Mouse (Mus musculus) liver, embryonic 11.5 days (tissue): Measurements from ENCODE around the gene Rapgef5. TPM values are rescaled to one million over a fixed set of nuclear protein-coding genes. Genes with fewer than 3 reads are reported as not detected.

Source experiments
- ATAC-seq: fragments of 200-750 bp; cut with Nextera tagmentation; replicated peaks from 2 replicates; pipeline ENCODE4 v1.8.0; 2017; ENCODE audit warnings: moderate number of reproducible peaks, mild to moderate bottlenecking, moderate TSS enrichment, moderate library complexity; ENCODE audit not compliant: low FRiP score
- DNase-seq: peaks from one replicate; pipeline ENCODE4 v3.0.0-alpha.2; 2017; ENCODE audit warnings: low spot score
- H3K27ac ChIP-seq: fragments of 300-500 bp; sonication (generic); 2 replicates; pipeline ENCODE4 v1.5.1; 2014; ENCODE audit warnings: mild to moderate bottlenecking, low read depth, low read length, control low read depth
- H3K27me3 ChIP-seq: fragments of 300-500 bp; sonication (generic); replicated peaks from 2 replicates; pipeline ENCODE4 v1.6.1; 2014; ENCODE audit warnings: low read length, mixed read lengths; ENCODE audit not compliant: control insufficient read depth, insufficient read depth
- H3K36me3 ChIP-seq: fragments of 300-500 bp; sonication (generic); 2 replicates; pipeline ENCODE4 v1.6.1; 2014; ENCODE audit warnings: mild to moderate bottlenecking, low read length, moderate library complexity, mixed read lengths; ENCODE audit not compliant: control insufficient read depth, insufficient read depth
- H3K4me1 ChIP-seq: fragments of 300-500 bp; sonication (generic); replicated peaks from 2 replicates; pipeline ENCODE4 v1.6.1; 2014; ENCODE audit warnings: low read length, mixed read lengths; ENCODE audit not compliant: control insufficient read depth, insufficient read depth
- H3K4me2 ChIP-seq: fragments of 300-500 bp; sonication (generic); 2 replicates; pipeline ENCODE4 v1.6.1; 2014; ENCODE audit warnings: mild to moderate bottlenecking, control low read depth, moderate library complexity
- H3K4me3 ChIP-seq: fragments of 300-500 bp; sonication (generic); 2 replicates; pipeline ENCODE4 v1.5.1; 2014; ENCODE audit warnings: low read depth, low read length, control low read depth
- H3K9ac ChIP-seq: fragments of 300-500 bp; sonication (generic); 2 replicates; pipeline ENCODE4 v1.6.1; 2014; ENCODE audit warnings: low read depth, low read length, control low read depth
- H3K9me3 ChIP-seq: fragments of 300-500 bp; sonication (generic); 2 replicates; pipeline ENCODE4 v1.6.1; 2016; ENCODE audit warnings: low read length, inconsistent platforms, mixed read lengths; ENCODE audit not compliant: control insufficient read depth
- WGBS: fragments of 180-500 bp; shearing (Covaris S2); extraction: QIAGEN DNeasy Blood & Tissue Kit; methylation state at CpG from one replicate; pipeline ENCODE4 v1.1.7; 2014; 5-methylcytosine and 5-hydroxymethylcytosine counted together
- polyA plus RNA-seq: library from polyadenylated mRNA; unstranded; fragments of >200 nt; fragmentation: Nextera tagmentation; extraction: Ambion mirVana; gene quantifications from 2 replicates; pipeline ENCODE4 v1.2.1, GENCODE M21; 2014

Gene Rapgef5
- polyA plus RNA-seq, 1 experiment from 2014 or later: 2.6 TPM

DNA sequence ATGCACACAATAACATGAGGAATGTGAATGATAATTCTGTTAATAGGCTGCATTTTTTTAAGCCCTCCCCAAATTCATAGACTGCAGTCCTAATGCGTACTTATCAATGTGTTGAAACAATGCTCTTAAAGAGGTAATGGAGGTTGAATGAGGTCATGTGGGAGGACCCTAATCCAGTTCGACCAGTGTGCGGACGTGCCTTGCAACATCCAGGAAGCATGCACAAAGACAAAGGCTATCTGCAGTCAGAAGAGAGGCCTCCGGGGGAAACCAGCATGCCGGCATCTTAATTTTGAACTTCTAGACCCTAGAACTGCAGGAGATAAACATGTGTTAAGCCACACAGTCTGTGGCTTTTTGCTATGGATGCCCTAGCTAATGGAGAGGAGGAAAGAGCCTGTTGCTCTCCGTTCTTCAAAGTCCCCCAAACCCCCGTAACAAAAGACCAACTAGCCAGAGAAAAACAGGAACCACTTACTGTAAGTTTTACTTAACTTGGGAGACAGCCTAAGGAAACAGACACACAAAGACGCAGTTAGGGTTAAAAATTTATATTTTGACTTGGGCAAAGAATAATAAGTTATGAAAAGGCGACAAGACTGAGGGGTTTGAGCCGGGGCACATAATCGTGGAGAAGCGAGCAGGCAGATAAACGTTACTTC is 1.1 kb downstream of the Rapgef5 start:
- 49% methylated on average over 14 of the region's 14 CpGs for WGBS
- Histone ChIP-seq H3K4me1 (no peaks in the 10 kb centered on the region), H3K27me3 (0 out of 2 replicates have a peak, but pooled peaks cover 4% of the 10 kb centered on the region), H3K4me2 (no peak overlapping the region), H3K4me3 (no peak overlapping the region), H3K9ac (no peak overlapping the region), H3K36me3 (no peaks in the 10 kb centered on the region), H3K27ac (0 out of 2 replicates have a peak overlapping the region, but pooled peaks have one; percentile 28), H3K9me3 (no peaks in the 10 kb centered on the region)
- ATAC-seq (peak; percentile 57; the same call in 1 of the 2 replicates), DNase-seq (no peak)

DNA sequence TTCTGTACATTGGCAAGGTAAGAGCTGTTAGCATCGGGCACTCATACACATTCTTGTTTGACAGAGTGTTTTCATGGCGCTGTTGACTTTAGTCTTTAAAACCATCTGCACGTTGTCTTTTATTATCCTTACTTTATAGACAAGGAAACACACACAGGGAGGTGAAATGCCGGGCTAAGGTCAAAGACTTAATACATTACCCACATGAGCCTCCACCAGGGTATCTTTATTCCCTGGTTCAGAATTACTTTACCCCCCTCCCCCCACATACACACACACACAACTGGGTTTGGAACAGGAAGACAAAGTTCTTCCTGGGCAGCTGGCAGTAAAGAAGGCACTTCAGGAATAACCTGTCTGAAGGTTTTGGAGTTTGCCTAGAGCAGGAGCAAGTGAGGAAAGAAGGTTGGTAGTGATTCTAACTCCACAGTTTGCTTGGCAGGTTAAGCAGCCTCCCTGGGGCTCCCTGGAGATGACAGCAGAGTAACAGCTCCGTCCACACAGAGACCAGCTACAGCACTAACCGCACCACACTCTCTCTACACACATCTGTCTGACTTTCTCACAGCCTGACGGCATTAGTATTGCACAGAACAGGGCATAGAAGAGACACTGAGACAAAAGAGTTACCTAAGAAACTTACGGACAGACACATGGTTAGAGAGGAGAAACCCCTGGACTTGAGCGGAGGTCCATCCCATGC is 8.2 kb downstream of the Rapgef5 start:
- no peak overlapping the region for H3K4me2 ChIP-seq
- no peak overlapping the region for H3K27ac ChIP-seq
- H3K4me3 ChIP-seq: no peak overlapping the region
- H3K9ac ChIP-seq: no peak overlapping the region
- no peaks in the 10 kb centered on the region for H3K36me3 ChIP-seq
- no peak for DNase-seq
- ATAC-seq: no peak
- H3K4me1 ChIP-seq: no peaks in the 10 kb centered on the region
- 73% methylated on average over 9 of the region's 9 CpGs for WGBS
- H3K9me3 ChIP-seq: no peaks in the 10 kb centered on the region
- 0 out of 2 replicates have a peak, but pooled peaks cover 6% of the 10 kb centered on the region for H3K27me3 ChIP-seq

DNA sequence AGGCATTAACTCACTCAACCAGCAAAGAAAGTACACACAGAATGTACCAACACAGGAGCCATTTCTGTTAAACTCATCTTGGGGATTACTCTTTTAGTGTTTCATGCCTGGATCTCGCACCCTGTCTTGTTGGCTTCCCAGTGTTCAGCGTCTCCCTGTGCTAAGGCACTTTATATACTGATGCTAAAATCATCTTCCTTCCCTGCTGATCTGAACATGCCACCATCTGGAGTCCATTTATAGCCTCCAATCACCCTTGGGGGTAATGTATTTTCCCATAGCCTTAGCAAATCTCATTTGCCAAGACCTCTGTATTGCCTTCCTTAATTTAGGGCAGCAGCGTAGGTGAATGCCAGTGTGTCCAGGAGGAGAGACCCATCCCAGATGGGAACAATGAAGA is 11.6 kb downstream of the Rapgef5 start:
- H3K4me1 ChIP-seq: no peaks in the 10 kb centered on the region
- peaks cover 17% of the 10 kb centered on the region for H3K27me3 ChIP-seq
- no peak overlapping the region for H3K4me3 ChIP-seq
- WGBS: 87% methylated on average over 3 of the region's 3 CpGs
- ATAC-seq (no peak), DNase-seq (no peak)
- H3K9ac ChIP-seq: no peak overlapping the region
- no peaks in the 10 kb centered on the region for H3K36me3 ChIP-seq
- no peak overlapping the region for H3K4me2 ChIP-seq
- no peaks in the 10 kb centered on the region for H3K9me3 ChIP-seq
- H3K27ac ChIP-seq: no peak overlapping the region

DNA sequence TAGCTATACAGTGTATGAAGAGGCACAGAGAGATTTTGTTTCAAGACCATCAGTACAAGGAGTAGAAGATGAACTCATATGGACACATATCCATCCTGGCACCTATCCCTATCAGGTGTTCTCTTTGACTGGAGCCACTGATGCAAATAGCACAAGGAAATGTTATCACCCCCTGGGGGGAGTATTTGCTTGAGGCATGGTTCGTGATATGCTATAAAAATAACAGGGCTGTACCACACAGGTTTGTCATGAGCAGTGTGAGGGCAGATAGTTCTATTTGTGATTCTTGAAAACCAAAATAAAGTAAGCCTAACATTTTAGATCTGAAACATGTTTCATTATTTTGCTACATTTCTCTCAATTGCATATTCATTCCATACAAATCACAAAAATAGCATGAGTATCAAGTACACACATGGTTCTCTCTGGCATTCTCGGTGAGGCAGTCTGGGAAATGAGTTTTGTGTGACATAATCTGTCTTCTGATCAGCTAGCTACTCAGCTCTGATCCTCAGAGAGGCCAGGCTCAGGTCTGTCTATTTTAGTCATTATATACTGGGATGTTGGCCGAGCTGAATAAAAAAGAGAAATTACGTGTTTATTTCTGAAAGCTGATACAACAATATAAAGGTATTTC is 12.3 kb downstream of the Rapgef5 start:
- no peak overlapping the region for H3K4me3 ChIP-seq
- WGBS: 65% methylated on average over 4 of the region's 4 CpGs
- no peak for ATAC-seq
- H3K9me3 ChIP-seq: no peaks in the 10 kb centered on the region
- H3K27me3 ChIP-seq: peaks cover 24% of the 10 kb centered on the region
- H3K27ac ChIP-seq: no peak overlapping the region
- no peak for DNase-seq
- no peaks in the 10 kb centered on the region for H3K36me3 ChIP-seq
- H3K4me1 ChIP-seq: no peaks in the 10 kb centered on the region
- H3K4me2 ChIP-seq: no peak overlapping the region
- no peak overlapping the region for H3K9ac ChIP-seq

DNA sequence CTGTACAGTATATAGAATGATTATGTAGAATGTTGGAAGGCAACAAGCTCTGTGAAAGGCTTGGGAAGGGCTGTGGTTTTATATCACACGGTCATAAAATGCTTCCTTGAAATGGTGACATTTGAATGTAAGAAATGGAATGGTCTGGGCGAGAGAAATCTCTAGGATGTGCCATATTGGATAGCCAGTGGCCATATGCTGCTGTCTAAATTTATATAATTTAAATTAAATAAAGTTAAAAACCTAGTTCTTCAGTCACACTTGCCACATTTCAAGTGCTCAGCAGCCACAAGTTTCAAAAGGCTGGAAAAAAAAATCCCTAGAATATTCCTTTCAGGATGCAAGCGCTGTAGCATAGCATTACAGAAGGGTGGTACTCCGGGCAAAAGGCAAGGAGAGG is 14.8 kb downstream of the Rapgef5 start:
- Histone ChIP-seq H3K9me3 (no peaks in the 10 kb centered on the region), H3K36me3 (no peaks in the 10 kb centered on the region), H3K27ac (no peak overlapping the region), H3K4me1 (peaks cover 4% of the 10 kb centered on the region; the same call in 1 of the 2 replicates), H3K27me3 (peaks cover 41% of the 10 kb centered on the region), H3K4me2 (no peak overlapping the region), H3K4me3 (no peak overlapping the region), H3K9ac (no peak overlapping the region)
- WGBS: 88% methylated on average over 4 of the region's 4 CpGs
- ATAC-seq (no peak), DNase-seq (no peak)

DNA sequence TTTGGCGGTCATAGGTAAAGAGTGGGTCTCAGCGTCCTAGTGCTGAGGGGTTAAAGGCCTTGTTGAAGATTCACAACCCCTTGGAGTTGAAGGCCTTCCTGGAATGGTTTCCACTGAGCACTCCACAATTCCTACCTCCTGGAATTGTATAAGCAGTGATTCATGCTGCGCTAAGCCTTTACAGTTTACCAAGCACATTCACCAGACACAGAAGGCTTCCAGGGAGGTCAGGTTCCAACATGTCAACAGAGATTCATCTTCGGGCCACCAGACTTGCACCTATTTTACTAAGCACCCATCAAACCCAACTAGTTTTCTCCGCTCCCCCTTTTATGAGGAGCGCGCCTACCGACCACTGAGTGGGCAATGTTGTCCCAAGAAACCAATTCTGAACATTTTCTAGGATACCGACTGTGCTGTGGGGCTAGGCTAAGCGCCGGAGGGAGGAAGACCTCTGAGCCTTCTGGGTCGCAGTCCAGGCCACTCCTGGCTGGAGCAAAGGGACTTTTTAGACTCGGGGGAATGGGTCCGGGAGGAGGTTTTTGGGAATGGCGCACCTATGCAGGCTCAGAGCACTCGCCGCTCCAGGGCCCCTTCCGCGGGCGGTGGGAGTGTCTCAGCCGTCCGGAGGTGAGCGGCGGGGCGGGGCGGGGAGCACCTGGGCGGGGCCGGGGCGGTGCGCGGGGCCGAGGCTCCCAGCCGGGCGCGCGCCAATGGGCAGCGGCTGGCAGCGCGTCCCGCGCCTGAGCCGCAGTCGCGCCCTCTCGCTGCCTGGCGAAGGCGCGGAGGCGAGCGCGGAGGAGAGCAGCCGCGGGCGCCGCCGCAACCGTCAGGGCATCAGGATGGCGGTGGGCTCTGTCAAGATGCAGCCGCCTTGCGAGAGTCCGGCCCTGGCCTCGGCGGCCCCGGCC is 17.2 kb downstream of the Rapgef5 start:
- H3K27me3 ChIP-seq: peaks cover 48% of the 10 kb centered on the region
- H3K27ac ChIP-seq: no peak overlapping the region
- H3K36me3 ChIP-seq: no peaks in the 10 kb centered on the region
- WGBS: 3% methylated on average over 54 of the region's 64 CpGs
- peak overlapping the region; percentile 61 for H3K9ac ChIP-seq
- H3K4me2 ChIP-seq: peak overlapping the region; percentile 98
- DNase-seq (peak; percentile 58), ATAC-seq (peak; percentile 88)
- H3K4me1 ChIP-seq: peaks cover 4% of the 10 kb centered on the region; the same call in 1 of the 2 replicates
- H3K9me3 ChIP-seq: no peaks in the 10 kb centered on the region
- H3K4me3 ChIP-seq: peak overlapping the region; percentile 60

DNA sequence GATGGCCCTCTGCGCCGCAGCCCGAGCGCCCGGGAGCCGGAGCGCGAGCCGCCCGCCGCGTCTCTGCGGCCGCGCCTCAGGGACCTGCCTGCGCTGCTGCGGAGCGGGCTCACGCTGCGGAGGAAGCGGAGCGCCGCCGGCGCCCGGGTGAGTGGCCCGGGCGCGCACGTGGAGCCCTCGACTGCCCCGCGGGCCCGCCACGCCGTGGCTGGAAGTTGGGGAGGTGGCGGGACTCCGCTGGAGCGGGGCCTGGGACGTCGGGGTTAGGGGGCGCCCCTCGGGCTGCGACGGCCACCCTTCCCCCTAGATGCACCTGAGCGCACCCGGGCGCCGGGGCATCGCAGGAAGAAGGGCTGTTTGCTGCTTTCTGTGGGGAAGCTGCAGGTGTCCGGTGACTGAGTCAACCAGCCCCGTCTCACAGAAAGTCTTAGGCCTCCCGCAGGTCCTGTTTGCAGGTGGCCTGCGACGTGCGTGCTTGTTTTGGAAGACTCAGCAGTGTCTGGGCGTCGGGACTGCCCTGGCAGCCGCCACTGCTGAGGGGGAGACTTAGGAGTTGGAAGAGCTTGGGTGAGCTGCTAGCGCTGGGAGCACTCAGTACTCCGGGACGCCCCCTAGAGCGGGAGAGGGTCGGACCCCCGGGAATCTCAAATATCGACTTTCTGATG is 17.9 kb downstream of the Rapgef5 start:
- peaks cover 4% of the 10 kb centered on the region; the same call in 1 of the 2 replicates for H3K4me1 ChIP-seq
- H3K27ac ChIP-seq: no peak overlapping the region
- H3K36me3 ChIP-seq: no peaks in the 10 kb centered on the region
- H3K4me2 ChIP-seq: peak overlapping the region; percentile 98
- peak overlapping the region; percentile 61 for H3K9ac ChIP-seq
- peaks cover 48% of the 10 kb centered on the region for H3K27me3 ChIP-seq
- DNase-seq (peak; percentile 61), ATAC-seq (peak; percentile 69)
- no peaks in the 10 kb centered on the region for H3K9me3 ChIP-seq
- H3K4me3 ChIP-seq: peak overlapping the region; percentile 60
- WGBS: under 1% methylated on average over 53 of the region's 66 CpGs

DNA sequence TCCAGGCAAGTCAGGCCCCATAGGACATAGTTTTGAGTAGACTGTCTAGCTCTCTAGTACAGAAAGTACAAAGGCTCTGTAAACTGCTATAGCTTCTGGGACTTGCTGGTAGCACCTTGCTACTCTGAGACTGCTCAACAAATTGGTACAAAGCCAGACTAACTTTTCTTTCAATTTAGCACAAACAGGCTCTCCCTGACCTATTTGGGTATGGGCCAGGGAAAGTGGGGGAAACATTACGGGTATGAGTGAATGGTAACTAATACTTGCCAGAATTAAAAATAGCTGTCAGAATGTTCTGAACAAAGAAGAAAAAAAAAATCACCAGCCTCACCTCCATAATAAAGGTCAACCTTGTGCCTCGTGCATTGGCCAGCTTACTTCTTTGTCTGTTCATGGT is 24.1 kb downstream of the Rapgef5 start:
- H3K36me3 ChIP-seq: no peaks in the 10 kb centered on the region
- H3K9ac ChIP-seq: no peak overlapping the region
- peaks cover 16% of the 10 kb centered on the region for H3K27me3 ChIP-seq
- WGBS: 71% methylated on average over 2 of the region's 2 CpGs
- no peak overlapping the region for H3K27ac ChIP-seq
- ATAC-seq (no peak), DNase-seq (no peak)
- no peak overlapping the region for H3K4me2 ChIP-seq
- no peak overlapping the region for H3K4me3 ChIP-seq
- H3K4me1 ChIP-seq: no peaks in the 10 kb centered on the region; the same call in 1 of the 2 replicates
- H3K9me3 ChIP-seq: no peaks in the 10 kb centered on the region
